Mouse (Mus musculus) lung, postnatal 0 days (tissue): ENCODE measurements around the gene Stfa2.

Experiments used
- CTCF ChIP-seq: IDR thresholded peaks from 2 replicates; pipeline ENCODE4 v1.5.1; 2016; ENCODE audit warnings: antibody characterized with exemption, mild to moderate bottlenecking
- EP300 ChIP-seq: IDR thresholded peaks from 2 replicates; pipeline ENCODE4 v1.6.1; 2016; ENCODE audit warnings: antibody characterized with exemption, mild to moderate bottlenecking, control low read depth

DNA sequence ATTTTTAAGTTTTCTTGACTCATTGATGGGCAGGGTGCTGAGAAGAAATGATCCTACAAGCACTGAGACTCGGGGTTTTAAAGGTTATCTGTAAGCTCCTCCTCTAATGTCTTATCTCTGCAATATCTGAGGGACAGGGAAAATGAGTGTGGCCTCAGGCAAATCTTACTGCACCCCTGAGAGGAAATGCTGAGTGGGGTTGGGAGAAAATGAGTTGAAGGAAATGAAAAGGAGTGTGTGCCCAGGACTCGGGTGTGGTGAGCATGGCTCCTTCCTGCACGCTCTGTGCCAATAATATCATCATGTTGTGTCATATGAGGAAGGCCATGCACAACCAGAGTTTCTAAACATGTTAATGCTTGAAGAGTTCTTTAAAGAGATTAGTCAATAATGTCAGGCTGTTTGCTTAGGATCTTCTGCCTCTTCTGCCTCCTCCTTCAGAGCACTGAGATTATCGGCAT lies 47.1 kb upstream of the Stfa2 start, which contains the start of gene Stfa3:
- no peak for TF ChIP-seq CTCF
- TF ChIP-seq EP300: no peak
